Mouse (Mus musculus): ENCODE measurements around the gene Gm826.

The Gm826 gene

DNA sequence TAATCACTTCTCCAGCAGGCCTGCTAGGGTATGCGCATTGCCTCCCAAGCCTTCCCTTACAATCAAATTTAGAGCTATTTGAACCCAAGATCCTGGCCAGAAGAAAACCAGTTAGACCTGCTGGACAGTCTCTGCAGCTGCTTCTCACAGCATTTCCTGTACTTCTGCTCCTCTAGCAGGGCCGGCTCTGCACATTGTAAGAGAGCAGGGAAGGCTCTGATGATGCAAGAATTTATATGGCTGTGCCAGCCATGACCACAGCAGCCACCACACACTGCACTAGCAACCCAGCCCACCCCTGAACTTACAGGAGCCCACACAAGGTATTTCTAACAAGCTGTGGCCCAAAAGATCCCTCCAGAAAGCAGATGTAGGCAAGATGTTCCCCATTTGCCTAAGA, 19.6 kb upstream of the Gm826 start:
- DNase-seq (ENCODE audit: low spot score in 2 of 2), result peak; percentile 41 to 44

DNA sequence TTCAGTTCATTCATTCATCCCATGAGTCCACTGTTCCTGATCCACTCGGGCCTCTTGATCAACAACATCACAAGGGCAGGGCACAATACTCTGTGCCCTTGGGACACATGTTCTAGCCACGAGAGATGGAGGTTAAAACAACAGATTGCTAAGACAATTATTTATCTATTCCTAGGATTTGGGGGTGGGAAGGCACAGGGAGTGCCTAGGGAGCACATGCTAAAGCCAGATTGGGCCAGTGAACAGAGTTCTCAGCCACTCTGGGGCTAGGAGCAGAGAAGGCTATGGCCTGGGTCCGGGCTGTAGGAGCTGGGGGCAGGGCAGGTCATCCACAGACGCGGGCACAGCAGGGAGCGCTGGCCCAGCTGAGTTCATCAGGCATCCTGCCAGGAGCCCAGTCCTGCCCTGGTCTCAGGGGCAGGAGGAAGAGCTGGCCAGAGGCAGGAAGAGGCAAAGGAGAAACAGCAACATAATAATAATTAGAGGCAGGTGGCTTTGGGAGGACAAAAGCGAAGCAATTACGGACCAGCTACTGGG, 17.1 kb upstream of the Gm826 start:
- DNase-seq (ENCODE audit: low spot score in 2 of 2), result peak in 1 of 2 experiments; percentile 55

DNA sequence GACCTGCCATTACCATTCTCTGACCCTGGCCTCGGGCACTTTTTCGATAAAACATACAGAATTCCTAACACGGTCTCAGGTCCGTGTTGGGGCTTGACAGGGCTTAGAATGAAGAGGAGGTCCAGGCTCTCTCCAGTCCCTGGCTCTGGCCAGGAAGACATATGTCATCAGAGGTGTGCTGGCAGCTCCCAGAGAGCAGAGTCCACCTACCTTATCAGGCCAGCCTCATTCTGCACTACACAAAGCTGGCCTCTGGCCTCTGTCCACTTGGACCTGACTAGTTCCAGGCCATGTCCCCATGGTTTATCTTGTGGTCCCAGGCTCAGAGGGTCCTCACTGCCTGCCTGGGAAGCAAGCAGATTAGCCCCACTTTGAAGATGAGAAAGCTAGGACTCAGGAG, 15.6 kb upstream of the Gm826 start:
- DNase-seq (ENCODE audit: low spot score in 2 of 2), result no peak

DNA sequence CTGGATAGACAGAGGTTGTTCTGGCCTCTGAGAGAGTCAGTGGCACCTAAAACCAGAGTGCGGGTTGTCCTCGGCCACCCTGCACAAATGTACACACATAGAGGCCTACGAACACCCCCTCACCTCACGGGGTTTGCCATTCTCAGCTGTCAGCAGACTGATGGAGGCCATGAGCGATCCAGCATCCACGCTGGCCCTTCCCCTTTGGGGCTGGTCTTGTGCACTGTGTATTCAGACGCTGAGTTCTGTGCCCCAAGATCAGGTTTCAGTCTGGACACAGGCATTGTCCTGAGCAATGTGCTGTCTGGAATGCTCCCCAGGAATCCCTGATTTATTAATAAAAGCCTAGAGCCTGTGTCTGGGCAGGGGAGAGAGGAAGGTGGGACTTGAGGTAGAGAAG, 14.8 kb upstream of the Gm826 start:
- no peak for DNase-seq (ENCODE audit: low spot score in 2 of 2)

DNA sequence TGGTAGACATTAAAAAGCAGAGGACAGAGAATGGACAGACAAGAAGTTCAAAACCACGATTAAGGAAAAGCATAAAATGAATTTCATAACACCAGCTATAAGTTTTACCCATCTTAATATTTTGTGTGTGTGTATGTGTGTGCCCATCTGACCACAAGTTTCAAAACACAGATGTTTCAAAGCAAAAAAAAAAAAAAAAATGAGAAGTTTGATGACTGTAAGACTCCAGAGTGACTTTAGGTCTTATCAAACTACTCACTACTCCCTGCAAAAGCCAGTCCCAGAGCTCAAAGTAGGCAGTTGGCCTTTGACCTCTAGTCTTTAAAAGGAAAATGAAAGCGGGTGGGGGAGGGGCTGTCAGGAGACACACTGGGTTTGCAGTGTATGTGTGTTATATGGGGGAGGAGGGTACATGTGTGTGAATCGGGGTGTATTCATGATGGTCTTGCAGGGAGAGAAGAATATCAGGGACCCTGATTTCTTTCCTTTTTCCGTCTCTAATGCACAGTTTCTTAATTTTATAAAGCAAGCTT, 14.2 kb upstream of the Gm826 start:
- DNase-seq (ENCODE audit: low spot score in 2 of 2), result no peak

DNA sequence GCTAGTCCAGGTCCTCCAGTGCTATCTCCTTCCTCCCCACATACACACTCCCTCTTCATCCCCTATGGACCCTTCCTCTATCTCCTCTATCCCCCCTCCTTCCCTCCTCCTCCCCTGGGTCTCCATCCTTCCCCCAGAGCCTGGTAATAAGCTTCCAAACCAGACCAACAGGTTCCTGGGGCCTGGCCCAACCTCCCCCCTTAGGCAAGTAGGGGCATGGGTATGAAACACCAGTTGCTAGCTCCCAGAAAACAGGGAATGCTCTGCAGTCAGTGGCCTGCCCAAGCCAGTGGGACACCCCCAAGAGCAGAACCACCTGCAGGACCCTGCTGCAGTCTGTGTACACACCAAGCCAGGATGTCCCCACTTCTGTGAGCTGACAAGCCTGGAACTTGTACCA, 11.7 kb upstream of the Gm826 start:
- DNase-seq (ENCODE audit: low spot score in 2 of 2), result peak in 1 of 2 experiments; percentile 52

DNA sequence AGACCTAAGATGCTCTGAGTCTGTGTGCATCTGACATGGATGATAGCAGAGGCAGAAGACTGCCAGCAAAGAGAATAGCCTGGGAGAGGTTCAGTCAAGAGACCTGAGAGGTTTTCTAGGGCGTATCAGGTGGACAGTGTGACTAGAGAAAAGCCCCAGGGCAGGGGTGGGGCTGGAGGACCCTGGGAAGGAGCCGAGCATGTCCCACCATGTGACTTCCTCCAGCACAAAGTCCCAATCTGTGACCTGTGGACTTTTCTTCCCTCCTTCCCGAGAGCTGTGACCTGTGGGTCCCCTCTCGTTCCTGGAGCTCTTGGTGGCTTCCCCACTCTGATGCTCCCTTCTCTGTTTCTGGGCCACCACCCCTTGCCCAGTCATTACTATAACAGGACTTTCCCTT, 6.2 kb upstream of the Gm826 start:
- DNase-seq (ENCODE audit: low spot score in 2 of 2), result no peak

DNA sequence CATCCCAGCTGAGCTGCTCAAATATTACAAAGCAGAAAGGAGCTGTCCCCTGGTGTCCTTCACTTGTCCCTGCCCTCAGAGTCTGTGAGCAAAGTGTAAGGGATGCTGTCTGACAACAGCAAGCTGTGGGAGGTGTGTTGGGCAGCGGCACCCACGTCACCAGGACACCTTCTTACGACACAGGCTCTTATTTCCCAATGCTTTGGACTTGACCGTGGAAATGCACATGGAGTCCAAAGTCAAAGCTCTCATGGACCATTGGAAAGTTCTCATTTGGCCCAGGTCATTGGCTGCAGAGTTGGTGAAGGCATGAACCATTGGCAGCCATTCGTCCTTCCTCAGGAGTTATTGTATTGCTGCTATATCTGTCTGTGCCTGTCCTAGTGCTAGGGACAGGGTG, 5.6 kb upstream of the Gm826 start:
- no peak for DNase-seq (ENCODE audit: low spot score in 2 of 2)

DNA sequence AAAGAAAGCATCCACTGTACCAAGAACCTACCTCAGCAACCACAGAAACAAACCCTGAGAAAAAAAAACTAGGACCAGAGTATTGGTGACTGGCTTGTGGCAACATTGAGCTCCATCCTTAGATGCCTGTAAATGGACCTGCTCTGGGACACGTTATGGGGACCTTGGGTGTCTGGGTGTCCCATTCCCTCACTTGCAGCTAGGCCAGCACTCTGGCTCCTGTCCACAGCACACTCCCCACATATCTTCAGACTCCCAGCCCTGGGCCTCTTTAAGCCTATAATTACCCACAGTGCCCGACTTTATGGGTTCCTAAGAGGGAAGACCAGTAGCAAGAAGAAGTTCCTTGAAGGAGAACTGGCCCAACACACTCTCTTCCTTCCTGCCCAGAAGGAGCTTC, 2.1 kb upstream of the Gm826 start:
- no peak for DNase-seq (ENCODE audit: low spot score in 2 of 2)

DNA sequence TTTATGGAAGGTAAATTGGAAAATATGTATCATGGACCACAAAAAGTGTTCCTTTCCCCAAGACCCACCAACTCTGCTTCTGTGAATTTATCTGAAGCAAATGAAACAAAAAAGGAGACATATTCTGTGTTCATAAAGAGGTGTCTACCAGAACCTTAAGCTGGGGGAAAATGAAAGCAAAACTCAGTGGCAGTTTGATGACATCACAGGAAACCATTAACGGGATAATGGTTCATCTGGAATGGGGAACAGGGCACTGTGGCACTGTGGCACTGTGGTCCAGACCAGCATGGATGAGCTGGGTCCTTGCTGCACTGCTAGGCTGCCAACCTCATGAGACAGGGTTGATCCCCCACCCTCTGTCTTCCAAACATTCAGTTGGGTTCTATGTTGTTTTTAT, 1.1 kb upstream of the Gm826 start:
- DNase-seq (ENCODE audit: low spot score in 2 of 2), result no peak

DNA sequence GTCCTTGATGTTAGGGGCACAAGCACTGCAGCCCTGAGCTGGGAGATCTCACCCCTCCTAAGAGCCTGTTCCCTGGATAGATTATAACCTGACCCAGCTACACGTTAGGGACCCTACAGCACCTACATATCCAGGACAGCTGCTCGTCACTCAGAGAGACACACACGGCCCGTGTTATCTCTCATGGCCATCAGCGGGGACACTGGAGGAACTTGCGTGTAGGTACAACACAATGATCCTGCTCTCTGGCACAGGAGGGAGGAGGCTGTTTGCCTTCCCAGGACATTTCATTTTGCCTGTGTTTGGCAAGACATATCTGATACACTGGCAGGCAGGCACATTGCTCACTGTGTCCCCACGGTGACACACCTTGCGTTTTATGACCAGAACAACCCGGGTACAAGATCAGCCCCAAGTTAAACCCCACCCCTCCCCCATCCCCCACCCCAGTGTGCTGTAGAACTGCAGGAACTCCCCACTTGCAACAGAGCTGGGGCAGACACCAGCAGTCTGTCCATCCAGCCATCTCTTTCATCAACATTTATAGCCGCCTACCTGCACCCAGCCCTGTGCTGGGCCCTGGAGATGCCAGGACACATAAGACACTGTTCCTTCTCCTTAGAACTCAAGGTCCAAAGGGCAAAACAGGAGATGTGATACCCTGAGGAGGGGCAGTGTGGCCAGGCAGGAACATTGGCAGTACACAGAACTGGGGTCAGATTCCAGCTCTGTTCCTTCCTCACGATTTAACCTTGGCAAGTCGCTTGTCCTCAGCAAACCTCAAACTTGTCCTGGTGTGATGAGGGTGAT, 1.2 kb downstream of the Gm826 start:
- peak; percentile 38 to 52 for DNase-seq (ENCODE audit: low spot score in 2 of 2)

DNA sequence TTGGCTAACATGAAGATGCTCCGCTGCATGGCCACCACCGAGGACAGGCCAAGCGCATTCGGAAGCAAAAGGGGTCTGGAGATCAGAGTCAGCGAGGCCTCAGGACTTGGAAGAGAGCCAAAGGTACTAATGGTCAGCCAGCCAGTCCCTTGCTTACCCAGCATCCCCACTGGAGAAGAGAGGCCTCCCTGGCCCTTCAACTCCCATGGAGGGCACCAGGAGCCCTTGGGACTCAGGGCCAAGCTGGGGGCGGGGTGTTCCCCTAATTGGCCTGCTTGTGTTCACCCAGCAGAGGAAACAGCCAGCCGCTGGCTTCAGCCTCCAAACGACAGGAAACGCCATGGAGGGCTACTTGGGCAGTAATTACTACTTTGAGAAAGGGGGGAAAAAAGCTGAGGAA, 5.1 kb downstream of the Gm826 start:
- DNase-seq (ENCODE audit: low spot score in 2 of 2), result no peak

DNA sequence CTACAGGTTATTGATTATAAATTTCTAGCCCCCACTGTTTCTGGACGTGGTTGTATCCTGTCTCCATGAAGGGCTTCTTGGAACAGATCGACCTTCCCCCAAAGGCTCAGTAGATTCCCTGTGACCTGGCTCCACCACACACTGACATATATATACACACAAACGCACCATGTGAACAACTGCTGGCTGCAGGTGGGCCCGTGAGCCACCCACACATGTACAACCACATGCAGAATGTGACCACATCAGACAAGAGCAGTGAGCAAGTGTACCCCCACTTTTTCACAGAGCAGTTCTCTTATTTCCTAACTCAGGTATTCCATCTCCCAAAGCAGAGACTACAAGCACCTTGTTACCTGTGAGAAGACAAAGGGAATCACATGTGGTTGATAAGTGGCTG, 6.2 kb downstream of the Gm826 start:
- DNase-seq (ENCODE audit: low spot score in 2 of 2), result no peak

DNA sequence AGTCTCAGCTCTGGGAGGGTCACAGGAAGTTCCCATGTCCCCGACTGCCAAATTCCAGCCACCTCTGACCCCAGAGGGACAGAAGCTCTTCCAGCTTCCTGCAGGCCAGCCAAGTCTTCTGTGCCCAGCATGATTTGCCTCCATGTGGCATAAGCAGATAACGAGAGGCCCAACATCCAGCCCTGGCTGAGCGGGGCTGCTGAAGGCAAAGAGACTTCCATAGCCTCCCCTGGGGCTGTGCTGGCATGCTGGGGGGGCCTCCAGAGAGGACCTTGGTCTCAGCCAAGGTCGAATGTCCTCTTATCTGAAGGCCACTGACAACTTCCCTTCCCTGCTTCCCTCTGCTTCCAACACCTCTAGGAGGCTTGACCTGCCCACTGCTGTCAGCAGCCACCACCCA, 6.8 kb downstream of the Gm826 start:
- DNase-seq (ENCODE audit: low spot score in 2 of 2), result no peak

DNA sequence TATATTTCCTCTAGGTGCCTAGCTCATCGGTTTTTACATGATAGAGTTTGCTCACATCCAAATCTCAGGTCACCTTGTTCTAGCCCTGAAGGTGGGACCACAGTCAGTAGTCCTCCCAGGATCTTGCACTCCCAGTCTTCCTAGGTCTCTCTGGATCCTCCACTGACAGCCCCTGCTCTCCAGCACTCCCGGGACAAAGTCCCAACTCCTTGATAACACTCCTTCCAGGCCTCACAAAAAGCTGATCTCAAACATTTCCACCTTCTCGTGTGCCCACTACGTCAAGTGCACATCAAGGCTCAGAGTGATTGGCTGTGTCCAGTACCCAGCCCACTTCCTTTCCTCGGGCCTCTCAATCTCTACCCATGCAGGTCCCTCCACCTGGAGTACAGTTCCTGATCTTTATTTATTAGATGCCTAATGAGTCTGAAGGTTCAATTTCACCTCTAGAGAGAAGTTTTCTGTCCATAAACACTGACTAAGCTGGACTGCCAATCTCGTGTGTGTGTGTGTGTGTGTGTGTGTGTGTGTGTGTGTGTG, 8.8 kb downstream of the Gm826 start:
- DNase-seq (ENCODE audit: low spot score in 2 of 2), result no peak

DNA sequence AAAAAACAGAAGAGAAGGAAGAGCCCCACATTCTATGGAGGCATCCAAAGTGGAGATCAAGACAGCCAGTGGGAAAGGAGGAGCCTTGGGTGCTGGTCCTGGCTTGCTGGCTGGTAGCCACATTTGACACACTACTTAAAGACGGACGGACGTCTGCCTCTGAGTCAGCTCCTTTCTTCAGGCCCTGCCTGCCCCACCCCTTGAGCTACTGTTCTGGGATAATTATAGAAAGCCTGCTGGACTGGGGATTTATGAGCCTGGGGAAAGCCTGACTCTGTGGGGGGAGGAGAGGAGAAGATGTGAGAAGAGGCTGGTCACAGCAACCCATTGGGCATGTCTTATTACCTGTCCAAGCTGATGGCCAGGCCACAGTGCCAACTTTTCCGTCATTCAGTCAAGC, 12.1 kb downstream of the Gm826 start:
- peak in 1 of 2 experiments; percentile 43 for DNase-seq (ENCODE audit: low spot score in 2 of 2)

DNA sequence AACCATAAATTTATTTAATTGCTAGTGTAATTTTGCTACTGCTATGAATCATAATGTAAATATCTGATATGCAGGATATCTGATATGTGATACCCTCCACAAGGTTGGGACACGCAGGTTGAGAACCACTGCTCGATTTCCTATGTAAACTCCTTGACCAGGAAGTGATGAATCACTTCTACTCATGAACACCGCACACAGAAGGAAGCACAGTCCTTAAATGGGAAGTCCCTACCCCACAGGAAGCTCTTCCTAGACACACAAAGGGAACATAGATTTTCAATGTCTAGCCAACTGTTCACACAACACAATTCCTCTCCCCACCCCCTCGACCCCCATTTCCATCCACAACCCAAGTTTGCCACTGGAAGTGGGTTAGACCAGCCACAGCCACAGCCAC, 15.7 kb downstream of the Gm826 start:
- no peak for DNase-seq (ENCODE audit: low spot score in 2 of 2)

DNA sequence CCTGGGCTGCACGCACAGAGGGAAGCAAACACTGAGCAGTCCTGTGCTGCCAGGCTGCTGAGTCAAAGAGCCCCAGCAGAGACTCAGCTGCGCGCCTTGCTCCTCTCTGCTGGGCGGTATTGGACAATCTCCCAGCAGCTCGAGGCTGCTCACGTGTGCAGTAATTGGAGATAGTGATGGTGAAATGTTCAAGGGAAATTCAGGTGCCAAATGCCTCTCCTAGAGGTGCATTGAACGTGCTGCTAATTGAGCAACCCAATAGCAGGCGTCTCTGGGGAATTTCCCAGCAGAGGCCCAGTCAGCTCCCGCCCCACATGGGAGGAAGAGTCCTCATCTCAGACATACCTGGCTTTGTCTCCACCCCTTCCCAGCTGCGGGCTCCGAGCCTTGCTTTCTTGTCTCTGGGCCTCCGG, 20.4 kb downstream of the Gm826 start:
- DNase-seq (ENCODE audit: low spot score in 2 of 2), result peak in 1 of 2 experiments; percentile 6

DNA sequence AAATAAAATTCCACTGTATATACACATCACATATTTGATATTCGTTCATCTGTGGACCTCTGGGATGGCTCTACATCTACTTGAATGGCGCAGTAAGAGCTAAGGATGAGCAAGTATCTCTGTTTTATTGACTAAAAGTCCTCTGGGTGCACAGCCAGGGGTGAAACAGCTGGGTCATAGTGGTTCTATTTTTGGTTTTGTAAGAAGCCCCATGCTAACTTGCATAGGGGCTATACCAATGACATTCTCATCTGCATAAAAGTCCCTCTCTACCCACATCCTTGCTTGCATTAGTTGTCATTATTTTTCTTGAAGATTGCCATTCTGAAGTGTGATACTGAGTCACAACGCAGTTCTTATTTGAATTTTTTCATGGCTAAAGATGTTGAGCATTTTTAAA, 28.9 kb downstream of the Gm826 start:
- DNase-seq (ENCODE audit: low spot score in 2 of 2), result no peak

DNA sequence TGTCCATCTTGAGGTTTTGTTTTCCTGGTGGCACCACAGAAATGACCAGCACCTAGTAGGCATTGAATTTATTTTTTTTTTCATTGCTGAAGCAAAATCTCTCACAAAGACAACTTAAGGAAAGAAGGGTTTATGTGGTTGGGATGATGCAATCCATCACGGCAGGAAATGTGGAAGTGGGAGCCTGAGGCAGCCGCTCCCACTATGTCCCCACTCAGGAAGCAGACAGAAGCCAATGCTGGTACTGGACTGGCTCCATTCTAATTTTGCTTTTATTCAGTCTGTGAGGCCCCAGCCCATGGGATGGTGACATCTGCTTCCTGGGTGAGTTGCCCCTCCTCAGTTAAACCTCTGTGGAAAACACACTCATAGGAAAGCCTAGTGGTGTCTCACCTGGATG, 30.0 kb downstream of the Gm826 start:
- DNase-seq (ENCODE audit: low spot score in 2 of 2), result no peak

DNA sequence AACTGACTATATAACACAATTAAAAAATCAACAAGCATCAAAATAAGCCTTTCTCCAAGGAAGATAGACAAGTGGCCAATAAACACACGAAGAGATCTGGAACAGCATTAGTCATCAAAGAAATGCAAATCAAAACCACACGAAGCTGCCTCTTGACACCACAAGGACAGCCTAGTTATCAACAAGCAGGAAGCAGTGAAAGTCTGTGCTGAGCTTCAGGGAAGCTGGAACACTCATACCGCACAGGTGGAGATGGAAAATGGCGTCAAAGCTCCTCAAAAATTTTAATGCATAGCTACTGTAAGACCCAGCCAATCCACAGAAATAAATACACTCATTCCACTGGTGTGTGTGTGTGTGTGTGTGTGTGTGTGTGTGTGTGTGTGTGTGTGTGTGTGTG, 31.9 kb downstream of the Gm826 start:
- DNase-seq (ENCODE audit: low spot score in 2 of 2), result no peak

DNA sequence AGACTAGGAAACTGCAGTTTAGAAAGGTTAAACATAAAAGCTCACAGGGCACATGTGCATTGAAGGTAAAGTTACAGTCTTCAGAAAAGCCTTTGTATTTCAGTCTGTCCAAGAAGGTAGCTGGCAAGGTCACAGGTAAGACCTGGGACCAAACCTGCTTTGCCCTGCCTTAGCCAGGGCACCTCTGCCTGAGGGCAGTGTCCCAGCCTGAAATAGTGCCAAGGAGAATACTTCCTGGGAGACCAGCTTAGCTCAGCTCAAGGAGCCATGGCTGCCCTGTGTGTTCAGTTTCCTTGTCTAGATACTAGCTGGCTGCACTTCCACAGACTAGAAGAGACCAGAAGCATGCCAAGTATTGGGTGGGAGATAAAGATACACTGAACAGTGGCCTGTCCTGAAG, 35.4 kb downstream of the Gm826 start:
- no peak for DNase-seq (ENCODE audit: low spot score in 2 of 2)

DNA sequence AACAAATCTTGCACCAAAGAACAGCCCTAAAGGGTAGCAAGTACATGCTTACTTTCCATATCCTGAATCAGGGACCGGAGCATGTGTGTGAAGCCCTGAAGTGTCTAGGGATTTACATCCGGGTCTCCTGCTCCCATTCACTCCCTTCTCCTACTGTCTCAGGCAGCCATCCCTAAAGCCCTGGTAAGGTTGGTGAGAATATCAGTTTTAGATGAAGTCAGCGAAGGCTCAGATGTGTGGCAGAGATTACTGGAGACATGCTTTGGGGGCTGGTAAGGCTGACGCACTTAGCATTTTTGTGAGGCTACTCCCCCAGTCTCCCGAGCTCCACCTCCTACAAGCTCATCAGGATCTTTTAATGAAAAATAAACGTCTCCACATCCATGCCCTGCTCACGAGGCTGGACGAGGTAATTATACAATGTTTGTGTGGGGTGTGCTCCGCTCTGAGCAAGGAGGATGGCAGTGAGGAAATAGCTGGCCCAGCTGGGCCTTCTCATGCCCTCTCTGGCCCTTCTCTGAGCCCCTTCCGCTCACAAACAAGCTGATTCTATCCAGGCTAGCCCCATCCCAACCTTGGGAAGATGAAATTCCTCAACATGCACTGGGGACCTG, 45.3 kb downstream of the Gm826 start:
- no peak for DNase-seq (ENCODE audit: low spot score in 2 of 2)
